Mouse (Mus musculus) MN1 (cell line): ENCODE data around the gene Nf1.
A peak's percentile ranks its signal among the peaks of the same experiment; 100 is the strongest.

Experiments
- DNase-seq: peaks from one replicate; pipeline ENCODE4 v3.0.0-alpha.2; 2016; ENCODE audit warnings: low spot score

Nf1 gene

DNA sequence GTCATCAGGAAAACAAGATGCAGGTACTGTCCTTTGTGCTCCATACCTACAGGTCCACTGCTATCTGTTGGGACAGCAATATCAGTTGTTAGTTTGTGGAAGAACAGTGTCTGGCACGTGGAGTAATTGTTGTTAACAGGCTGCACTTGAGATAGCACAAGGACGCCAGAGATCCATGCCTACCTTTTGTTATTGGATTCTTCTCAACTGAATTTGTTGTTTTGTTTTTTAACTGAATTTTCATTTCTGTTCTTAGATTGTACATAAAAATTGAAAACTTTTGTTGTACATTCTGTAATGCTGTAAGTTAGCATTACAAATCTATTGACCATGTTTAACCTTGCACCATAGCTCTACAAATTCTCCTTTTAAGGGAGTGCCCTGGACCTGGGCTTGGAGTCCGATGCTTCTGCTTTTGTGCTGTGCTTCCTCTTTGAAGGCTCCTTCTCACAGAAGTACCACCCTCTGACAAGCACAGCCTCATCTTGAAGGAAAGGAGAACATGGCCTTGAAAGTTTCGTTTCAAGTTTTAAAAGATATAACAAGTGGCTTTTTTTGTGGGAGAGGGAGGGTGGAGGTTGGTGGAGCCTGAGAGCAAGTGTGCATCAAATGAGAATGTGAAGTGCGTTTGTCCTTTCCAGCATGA is 188.4 kb downstream of the Nf1 start:
- no peak for DNase-seq

DNA sequence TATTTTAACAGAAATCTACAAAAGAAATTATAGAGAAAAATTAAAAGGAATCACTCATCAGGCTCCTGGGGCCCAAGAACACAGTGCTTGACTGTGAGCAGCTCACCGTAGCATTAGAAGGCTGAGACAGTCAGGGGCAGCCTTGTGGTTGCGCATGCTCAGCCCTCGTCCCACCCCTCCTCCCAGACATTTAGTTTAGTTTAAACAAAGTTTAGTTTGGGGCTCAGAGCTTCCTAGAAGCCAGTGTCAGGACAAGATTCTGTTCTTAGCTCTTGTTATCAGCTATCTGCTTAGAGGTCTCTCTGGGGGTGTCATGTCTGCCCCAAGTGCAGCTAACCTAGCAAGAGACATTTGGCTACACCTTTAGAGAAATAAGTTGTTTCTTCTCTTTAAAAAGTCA is 189.1 kb downstream of the Nf1 start:
- no peak for DNase-seq

DNA sequence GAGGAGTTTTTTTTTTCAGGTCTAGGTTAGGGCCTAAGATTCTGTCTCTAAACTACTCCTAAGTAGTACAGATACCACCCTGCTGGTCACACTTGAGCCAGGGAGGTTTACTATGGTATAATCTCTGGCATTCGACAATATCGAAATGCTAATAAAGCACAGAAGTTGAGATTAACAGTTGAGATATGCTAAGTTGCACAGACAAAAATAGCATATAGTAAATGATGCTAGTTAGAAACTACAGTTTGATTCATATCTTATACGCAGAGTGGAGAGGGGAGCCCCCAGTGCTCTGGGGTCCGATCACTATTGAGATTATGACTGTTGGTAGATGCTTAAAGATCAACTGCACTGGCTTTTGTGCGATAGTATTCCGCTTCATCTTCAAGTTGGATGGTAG is 189.7 kb downstream of the Nf1 start:
- DNase-seq: no peak

DNA sequence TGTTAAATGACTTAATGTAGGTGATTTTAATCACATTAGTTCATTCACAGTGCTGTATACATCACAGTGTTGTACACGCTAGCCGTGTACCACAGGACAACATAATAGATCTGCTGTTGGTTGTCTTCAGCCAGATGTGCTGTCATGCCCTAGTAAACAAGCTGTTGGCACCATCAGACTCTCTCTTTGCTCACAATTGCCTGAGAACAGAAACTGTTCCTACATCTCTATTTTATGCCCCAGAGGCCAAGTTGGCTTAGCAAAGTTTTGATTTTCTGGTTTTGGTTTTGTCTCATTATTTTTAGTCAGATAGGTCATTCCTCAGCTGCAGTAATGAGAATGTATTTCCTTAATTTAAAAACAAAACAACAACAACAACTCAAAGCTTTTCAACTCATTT is 190.2 kb downstream of the Nf1 start:
- no peak for DNase-seq

DNA sequence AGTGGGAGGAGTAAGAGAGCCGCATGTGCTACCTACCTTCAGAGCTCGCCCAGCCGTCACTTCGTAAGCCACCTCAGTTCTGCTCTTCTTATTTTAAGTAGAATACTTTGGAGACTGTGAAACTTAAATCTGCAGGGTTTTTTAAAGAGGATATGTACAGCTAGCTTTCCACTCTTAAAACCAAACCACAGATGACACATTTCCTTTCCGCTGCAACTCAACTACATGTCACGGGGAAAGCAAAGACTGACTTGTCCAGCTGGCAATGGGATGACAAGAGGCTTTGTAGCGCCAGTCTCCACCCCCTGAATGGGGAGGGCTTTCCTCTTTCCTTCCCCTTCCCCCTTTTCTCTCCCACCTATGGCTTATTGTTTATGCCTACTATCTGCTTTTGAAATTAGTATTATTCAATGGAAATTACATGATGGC is 190.9 kb downstream of the Nf1 start, which contains the start of the genes Evi2 and Evi2a:
Gene Evi2, minus strand, starts transcription at position 257 of the 429 bp plus-strand sequence.
Gene Evi2a, minus strand, starts transcription at position 277 of the 429 bp plus-strand sequence.
- DNase-seq: no peak

DNA sequence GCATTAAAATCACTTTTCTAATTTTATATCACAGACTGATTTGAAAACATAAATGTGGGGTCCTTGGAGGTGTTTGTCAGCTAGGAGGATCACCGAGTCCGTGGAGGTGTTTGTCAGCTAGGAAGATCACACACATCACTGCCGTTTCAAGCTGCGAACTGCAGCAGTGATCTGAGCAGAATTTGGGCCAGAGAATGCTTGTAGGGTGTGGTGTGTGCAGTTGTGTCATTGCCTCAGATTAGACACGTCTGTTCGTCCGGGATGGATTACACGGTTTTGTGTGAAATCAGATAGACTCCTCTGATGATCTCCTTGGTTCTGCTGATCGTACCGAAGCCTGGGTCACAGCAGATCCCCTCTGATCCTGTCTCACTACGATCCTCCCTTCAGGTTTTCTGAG is 191.3 kb downstream of the Nf1 start:
- no peak for DNase-seq

DNA sequence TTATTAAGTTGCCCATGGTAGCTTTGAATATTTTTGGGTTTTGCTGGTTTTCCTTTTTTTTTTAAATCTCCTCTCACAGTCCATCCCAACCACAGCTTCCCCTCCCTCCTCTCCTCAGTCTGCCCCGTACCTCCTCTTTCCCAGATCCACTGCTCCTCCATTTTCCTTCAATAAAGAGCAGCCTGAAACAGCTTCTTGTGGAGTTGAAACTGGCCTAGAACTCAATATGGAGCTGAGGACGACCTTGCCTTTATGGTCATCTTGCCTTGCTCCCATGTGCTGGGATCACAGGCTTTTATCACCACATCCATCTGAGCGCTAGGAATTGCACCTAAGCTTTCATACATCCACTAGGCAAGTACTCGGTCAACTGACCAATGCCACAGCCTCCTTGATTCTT is 192.0 kb downstream of the Nf1 start:
- DNase-seq: no peak

DNA sequence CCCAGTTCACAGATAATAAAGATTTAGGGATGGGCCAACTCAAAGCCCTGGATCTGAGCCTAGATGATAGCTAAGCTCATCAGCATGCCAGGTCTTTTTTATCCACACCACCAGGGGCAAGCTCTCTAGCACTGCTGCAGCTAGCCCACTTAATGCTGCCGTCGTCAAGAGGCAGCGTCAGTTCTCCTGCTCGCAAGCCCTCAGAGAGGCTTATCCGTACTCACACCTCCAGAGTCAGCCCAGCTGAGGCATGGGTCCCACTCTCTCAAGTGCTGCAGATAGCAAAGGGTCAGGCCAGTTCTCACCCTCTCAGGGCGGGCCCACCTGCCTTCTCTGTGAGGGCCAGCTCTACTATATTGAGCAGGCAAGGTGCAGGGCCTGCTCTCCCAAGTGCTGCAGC is 193.8 kb downstream of the Nf1 start:
- no peak for DNase-seq

DNA sequence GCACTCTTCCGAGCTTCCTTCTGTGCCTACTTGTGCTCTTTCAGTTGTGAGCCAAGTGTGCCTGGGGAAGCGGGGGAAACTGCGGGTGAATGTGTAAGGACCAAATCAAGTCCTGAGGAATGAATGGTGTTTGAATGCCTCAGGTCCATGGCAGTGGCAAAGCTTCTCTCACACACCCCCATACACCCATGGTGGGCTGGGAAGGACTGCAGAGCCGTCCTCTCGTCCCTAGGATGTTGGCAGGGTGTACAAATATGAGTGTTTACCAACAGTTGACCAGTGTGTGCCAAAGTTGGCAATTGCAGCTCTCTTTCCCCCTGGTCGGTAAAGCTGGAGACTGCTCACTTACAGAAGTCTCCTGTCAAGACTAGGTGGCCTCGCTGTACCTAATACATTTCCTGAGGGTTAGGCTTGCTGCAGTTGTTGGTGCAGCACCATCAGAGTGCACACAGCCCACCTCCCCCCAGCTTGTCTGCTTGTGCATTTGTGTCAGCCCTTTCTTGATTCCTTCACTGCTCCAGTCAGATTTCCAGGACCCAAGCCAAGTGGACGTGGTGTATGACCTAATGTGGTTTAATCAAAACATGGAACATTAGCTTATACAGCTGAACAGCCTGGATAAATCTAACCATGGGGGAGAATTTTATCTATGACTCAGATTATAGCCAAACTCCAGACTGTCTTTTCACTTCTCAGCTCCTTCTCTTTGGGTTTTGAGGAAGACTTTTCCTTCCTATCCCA is 194.6 kb downstream of the Nf1 start:
- DNase-seq: peak; percentile 31

DNA sequence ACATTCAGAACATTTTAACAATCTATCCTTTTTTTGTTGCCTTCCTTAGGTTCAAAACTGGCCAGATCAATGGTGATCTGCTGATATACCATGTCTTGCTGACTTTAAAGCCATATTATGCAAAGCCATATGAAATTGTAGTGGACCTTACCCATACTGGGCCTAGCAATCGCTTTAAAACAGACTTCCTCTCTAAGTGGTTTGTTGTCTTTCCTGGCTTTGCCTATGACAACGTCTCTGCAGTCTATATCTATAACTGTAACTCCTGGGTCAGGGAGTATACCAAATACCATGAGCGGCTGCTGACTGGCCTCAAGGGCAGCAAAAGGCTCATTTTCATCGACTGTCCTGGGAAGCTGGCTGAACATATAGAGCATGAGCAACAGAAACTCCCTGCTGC is 196.1 kb downstream of the Nf1 start:
- no peak for DNase-seq

DNA sequence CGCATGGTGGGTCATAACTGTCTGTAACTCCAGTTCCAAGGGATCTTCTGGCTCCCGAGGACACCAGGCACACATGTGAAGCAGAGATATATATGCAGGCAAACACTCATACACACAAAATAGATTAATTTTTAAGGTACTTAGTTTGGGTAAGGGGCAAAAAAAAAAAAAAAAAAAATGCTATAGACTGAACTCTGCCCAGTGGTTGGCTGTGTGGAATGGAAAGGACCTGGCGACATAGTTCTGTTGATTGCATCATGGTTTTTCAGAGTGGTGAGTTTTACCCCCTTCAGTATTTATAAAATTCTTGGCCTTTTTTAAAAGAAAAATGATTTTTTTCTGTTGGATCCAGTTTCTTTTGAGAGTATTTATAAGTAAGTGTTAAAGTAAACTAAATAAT is 196.8 kb downstream of the Nf1 start:
- DNase-seq: no peak

DNA sequence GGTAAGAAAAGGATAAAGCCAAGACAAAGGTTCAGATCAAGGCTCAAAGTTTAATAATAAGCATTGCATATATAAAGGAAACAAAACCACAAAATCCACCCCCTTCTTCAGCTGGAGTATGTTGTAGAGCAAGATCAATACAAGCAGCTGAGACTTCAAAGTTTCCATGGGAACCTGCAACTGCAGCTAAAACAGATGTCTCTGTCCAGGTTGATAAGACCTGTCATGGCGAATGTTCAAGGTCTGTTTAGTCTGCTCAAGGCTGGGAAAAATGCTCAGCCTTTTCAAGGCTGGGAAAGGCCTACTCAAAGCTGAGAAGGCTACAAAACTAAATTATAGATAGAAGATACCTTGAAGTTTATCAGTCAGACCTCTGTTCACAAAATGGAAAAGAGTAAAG is 213.1 kb downstream of the Nf1 start:
- peak; percentile 5 for DNase-seq

DNA sequence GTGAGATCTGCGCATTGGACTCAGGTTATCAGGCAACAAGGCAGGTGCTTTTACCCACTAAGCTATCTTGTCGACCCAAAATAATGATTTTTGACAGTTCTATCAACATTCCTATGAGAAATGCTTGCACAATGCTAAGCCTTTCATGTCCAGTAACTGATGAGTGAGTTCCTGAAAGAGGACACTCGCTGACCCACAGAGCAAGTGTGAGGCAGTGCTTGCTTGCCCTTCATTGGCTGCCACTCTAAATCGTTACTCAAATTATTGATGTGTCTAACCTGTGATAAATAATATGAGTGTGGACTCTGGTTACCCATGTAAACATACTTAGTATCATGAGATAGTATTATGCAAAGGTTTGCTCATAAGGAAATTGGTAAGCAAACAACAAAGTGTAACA is 221.0 kb downstream of the Nf1 start:
- no peak for DNase-seq

DNA sequence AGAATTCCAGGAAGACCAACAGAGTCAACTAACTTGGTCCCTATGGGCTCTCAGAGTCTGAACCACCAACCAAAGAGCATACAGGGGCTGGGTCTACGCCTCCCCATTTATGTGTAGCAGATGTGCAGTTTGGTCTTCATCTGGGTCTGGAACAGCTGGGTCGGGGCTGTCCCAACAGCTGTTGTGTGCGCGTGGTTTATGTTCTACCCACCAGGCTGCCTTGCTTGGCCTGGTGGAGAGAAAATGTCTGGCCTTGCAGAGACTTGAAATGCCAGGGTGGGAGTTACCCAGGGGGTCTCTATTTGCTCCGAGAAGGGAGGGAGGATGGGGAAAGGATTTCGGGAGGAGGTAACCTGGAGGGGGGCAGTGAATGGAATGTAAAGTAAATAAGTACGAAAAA is 224.0 kb downstream of the Nf1 start:
- no peak for DNase-seq

DNA sequence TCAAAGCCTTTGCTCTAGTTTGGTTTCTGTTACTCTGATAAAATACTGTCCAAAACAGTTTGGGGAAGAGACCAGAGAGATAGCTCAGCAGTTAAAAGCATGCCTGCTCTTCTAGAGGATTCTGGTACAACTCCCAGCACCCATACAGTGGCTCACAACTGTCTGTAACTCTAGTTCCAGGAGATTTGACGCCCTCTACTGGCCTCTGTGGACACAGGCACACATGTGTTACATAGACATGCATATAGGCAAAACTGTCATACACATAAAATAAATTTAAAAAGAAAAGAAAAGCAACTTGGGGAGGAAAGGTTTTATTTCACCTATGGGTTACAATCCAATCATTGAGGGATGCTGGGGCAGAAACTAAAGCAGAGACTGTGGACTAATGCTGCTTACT is 227.5 kb downstream of the Nf1 start:
- no peak for DNase-seq

DNA sequence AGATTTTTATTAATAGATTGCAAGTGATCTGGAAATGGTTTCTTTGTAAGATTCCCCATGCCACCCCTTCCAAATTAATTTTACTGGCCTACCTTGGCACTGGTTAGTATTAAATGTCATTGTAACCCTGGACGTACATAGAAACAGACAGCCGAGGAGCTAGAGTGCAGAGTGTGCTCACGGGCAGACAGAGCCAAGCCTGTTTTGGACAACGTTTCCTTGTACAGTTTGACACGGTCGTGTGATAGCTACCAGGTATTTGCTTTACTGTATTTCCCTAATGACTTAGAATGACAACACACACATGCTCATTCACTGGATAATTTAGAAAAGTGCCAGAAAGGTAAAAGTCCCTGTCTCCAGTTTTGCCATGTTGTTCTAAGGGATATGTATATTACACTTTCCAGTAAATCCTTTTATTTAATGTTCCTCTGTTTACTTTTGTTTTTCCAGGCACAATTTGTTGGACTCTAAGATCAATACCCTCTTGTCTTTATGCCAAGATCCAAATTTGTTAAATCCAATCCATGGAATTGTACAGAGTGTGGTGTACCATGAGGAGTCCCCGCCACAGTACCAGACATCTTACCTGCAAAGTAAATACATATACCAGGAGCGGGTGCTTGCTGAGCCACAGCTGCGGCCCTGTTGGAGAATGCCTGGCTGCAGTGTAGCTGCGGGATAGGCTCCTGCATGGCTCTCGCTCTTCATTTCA is 228.9 kb downstream of the Nf1 start:
- no peak for DNase-seq

DNA sequence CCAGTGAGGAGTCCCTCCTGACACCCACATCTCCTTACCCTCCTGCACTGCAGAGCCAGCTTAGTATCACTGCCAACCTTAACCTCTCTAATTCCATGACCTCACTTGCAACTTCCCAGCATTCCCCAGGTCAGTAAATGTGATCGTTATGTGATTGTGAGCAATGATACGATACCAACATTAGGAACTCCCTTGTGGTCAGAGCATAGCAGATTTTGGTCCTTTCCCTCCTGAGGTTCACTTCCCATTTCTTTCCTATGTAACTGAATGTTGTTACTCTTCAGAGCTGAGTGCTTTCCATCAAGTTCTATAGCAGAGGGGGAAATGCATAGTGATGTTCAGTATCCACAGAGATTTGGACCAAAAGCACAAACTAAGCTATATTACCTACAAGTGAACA is 230.8 kb downstream of the Nf1 start:
- DNase-seq: no peak

DNA sequence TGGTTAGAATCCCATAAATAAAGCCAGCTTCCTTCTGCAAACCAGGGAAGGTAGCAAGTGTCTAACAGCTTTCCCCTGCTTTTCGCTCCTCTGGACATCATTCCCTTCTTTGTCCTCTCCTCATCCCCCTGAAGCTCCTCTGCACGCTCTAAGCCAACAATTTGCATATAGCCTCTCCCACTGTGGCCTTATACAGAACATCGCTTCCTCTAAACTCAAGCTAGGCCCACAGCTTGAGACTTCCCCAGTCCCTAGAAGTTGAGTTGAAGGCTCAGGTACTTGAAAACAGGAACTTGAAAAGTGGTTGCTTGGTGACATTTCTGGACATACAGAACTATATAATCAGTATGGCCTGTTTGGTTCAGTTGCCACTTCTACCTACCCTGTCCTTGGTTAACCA is 234.3 kb downstream of the Nf1 start:
- DNase-seq: no peak

DNA sequence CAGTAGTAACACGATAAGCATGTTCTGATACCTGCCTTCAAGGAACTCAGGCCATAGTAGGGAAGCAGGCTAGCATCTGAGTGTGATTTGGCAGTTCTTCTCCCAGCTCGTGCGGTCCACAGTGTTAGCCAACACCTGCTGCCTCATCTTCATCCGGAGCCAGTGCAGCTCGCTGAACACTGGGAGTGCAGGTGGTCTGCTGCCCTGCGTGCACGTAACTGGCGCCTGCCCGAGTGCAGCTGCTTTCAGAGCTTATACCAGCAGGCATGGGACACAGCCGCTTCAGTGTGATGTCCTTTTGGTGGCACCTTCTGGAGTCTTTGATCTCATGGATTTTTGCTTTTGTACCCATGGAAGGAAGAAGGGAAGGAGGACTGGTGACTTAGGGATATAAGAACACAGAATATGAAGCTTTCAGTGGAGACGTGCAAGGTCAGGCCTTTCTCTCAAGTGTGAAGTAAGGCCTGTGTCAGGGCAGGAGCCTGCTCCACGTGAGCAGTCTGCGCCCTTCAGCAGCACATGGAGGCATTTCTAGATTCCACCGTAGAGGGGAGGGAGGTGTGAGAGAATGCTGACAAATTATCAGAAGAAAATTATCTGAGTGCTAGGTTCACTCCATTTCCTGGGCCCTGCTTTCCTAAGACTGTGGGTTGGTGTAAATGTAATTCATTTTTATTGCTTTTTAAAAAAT is 236.0 kb downstream of the Nf1 start:
- DNase-seq: no peak

DNA sequence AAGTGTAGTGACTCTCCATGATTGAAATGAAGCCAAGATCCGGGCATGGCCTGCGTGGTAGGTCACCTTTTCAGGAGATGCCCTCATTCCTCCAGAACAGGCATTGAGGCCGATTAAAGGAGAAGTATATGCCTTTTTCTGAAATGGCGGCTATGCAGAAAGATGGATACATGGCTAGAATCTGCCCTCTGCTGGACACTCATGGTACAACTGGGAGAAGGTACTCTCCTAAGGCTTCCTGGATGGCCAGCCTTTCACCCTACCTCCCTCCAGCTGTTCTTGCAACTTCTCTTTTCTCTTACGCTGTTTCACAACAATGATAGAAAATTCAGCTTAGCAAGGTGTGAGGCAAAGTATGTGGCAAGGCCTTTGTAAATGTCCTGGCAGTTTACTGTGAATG is 238.2 kb downstream of the Nf1 start:
- DNase-seq: peak; percentile 55

DNA sequence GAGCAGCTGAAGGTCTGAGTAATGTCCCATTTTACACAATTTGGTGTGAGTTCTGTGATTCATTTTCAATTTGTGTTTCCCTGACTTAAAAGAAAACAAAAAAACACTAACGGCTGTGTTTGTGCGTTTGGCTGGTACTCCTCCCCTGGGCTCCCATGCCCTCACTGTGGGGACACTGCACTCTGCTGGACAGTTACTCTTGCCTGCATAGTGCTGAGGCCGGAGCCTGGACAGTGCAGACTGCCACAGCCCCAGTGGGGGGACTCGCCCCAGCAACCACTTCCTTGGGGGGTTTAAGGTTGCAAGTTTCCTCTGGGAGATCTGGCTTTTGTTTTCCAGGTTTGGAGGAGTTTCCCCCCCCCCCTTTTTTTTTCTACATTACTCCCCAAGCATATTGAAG is 241.2 kb downstream of the Nf1 start:
- no peak for DNase-seq

DNA sequence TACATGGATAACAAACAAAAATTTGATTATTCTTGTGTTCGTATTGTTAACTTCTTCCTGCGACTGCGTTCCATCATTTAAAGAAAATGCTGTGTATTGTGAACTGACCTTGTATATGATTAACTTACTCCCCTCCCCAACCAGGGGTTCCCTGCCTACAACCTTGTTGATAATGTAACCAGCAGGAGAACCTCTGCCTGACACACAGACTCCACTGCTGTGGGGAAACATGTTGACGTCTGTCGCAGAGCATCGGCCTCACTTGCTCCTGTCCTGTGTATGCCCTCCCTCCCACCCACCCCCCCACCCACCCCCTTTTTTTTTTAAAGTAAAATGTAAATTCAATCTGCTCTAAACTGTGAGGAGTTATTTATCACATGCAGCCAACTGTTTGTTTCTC is 241.8 kb downstream of the Nf1 start:
- DNase-seq: no peak

DNA sequence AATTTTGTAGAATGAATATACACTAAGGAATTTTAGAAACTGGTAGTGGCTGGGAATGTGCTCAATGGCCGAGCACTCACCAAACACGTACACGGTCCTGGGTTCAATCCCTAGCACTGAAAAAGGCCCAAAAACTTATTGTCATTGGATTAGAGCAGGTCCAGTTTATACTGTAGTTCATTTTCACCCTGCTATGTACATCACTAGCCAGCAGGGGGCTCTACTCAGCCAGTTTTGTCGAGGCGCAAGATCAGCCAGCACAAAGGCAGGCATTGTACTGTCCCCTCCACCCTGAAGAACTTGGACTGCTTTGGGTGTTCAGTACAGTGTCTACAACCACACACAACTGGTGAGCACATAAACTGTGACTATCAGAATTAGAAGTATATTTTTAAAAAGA is 244.7 kb downstream of the Nf1 start:
- DNase-seq: peak; percentile 57
